Mouse (Mus musculus) embryonic facial prominence, embryonic 15.5 days (tissue): Measurements from ENCODE around the gene Gm20388. TPM values are rescaled to one million over a fixed set of nuclear protein-coding genes. Genes with fewer than 3 reads are reported as not detected.

Source experiments
- ATAC-seq: fragments of 200-750 bp; cut with Nextera tagmentation; 2 replicates; pipeline ENCODE4 v1.8.0; 2017; ENCODE audit warnings: low read depth, moderate TSS enrichment; ENCODE audit not compliant: insufficient number of reproducible peaks, low FRiP score, low TSS enrichment
- H3K27ac ChIP-seq: fragments of 300-500 bp; sonication (generic); replicated peaks from 2 replicates; pipeline ENCODE4 v1.5.1; 2015; ENCODE audit warnings: mild to moderate bottlenecking, inconsistent platforms
- H3K27me3 ChIP-seq: fragments of 300-500 bp; sonication (generic); 2 replicates; pipeline ENCODE4 v1.6.1; 2015; ENCODE audit warnings: inconsistent platforms
- H3K36me3 ChIP-seq: fragments of 300-500 bp; sonication (generic); 2 replicates; pipeline ENCODE4 v1.6.1; 2015; ENCODE audit warnings: mild to moderate bottlenecking, inconsistent platforms
- H3K4me1 ChIP-seq: fragments of 300-500 bp; sonication (generic); 2 replicates; pipeline ENCODE4 v1.6.1; 2015; ENCODE audit warnings: inconsistent platforms
- H3K4me2 ChIP-seq: fragments of 300-500 bp; sonication (generic); replicated peaks from 2 replicates; pipeline ENCODE4 v1.6.1; 2015; ENCODE audit warnings: mild to moderate bottlenecking, inconsistent platforms
- H3K4me3 ChIP-seq: fragments of 300-500 bp; sonication (generic); replicated peaks from 2 replicates; pipeline ENCODE4 v1.5.1; 2015; ENCODE audit warnings: mild to moderate bottlenecking, inconsistent platforms
- H3K9ac ChIP-seq: fragments of 300-500 bp; sonication (generic); 2 replicates; pipeline ENCODE4 v1.6.1; 2015; ENCODE audit warnings: inconsistent platforms
- H3K9me3 ChIP-seq: fragments of 300-500 bp; sonication (generic); replicated peaks from 2 replicates; pipeline ENCODE4 v1.6.1; 2016; ENCODE audit warnings: inconsistent platforms
- WGBS: fragments of 180-500 bp; shearing (Covaris S2); methylation state at CpG from one replicate; pipeline ENCODE4 v1.1.7; 2015; 5-methylcytosine and 5-hydroxymethylcytosine counted together
- polyA plus RNA-seq: library from polyadenylated mRNA; unstranded; fragments of >200 nt; fragmentation: Nextera tagmentation; extraction: Ambion mirVana; gene quantifications from 2 replicates; pipeline ENCODE4 v1.2.1, GENCODE M21; 2015

Gm20388 gene
- polyA plus RNA-seq, 1 experiment from 2014 or later = 8.0 TPM

DNA sequence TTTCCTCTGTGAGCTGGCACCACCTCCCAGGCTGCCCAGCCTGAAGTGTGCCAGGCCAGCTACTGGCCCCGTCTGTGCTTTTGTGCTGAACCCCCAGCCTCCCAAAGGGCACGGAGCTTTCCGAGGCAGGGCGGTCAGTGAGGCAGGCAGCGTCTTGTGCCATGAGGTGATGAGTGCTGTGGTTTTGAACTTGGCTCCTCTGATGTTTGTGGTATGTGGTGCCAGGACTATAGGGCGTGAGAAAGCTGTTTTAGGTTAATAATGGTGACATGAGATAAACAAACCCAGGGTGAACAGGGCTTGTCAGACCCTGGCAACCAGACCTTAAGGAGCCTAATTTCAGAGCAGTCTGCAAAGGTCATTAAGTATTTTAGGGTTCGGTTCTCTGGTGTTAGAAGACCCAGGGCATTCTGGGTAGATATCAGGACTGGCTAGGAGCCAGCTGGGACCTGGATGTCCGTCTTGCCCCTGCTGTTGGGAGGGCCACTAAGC is 4406.6 kb downstream of the Gm20388 start:
- H3K9ac ChIP-seq = no peak overlapping the region
- H3K4me3 ChIP-seq = no peak overlapping the region
- ATAC-seq = no peak
- peaks cover 42% of the 10 kb centered on the region for H3K4me1 ChIP-seq
- no peak overlapping the region for H3K27ac ChIP-seq
- WGBS = 57% methylated on average over 8 of the region's 8 CpGs
- no peaks in the 10 kb centered on the region for H3K36me3 ChIP-seq
- H3K4me2 ChIP-seq = no peak overlapping the region
- no peaks in the 10 kb centered on the region for H3K27me3 ChIP-seq
- no peaks in the 10 kb centered on the region for H3K9me3 ChIP-seq

DNA sequence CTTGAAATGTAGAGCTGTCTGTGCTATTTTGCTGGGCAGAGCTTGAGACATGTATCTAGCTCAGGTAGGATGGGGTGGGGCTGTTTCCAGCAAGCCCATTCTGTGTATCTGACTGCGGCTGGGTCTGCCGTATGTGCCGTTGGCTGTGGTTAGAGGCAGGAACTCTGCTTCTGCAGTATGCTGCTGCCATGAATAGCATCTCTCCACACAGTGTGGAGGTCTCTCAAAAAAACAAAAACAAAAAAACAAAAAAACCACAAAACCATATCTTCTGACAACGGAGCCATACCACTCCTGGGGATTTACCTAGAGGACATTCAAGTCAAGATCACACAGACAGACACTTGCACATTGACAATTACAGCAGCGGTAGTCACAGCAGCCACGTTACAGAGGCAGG is 4407.2 kb downstream of the Gm20388 start:
- WGBS = 72% methylated on average over 6 of the region's 6 CpGs
- H3K4me3 ChIP-seq = no peak overlapping the region
- no peaks in the 10 kb centered on the region for H3K9me3 ChIP-seq
- ATAC-seq = no peak
- peaks cover 42% of the 10 kb centered on the region for H3K4me1 ChIP-seq
- no peaks in the 10 kb centered on the region for H3K36me3 ChIP-seq
- H3K27ac ChIP-seq = no peak overlapping the region
- no peaks in the 10 kb centered on the region for H3K27me3 ChIP-seq
- no peak overlapping the region for H3K4me2 ChIP-seq
- no peak overlapping the region for H3K9ac ChIP-seq

DNA sequence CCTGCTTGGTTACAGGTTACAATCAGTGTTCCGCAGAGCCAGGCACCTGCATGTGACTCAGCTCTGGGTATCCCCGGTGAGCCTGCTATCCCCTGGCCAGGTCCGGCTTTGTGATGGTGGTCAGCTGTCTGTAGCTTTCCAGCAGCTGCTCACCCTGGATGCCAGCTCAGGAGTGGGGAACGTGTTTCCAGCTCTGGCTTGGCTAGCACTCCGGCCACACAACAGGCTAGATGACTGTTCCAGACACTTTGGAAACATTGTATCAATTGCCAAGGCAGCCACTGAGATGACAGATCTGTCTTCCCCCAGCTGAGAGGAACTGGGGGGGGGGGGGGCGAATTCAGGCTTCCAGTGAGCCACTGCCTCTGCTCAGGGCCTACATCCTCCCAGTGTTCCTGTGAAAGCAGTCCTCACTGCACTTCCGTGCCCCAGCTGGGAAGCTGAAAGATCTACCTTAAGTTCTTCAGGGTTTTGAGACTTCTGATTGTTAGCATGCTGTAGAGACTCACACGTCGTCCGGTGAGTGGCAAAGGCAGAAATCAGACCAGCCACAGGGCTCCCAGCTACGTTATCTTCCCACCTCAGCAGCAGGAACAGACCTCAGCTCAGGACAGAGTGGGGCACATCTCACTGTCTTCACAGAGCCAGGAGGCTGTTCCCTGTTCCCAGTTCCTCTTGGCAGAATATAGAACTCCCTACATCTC is 4408.1 kb downstream of the Gm20388 start:
- peaks cover 38% of the 10 kb centered on the region for H3K4me1 ChIP-seq
- H3K36me3 ChIP-seq = peaks cover 5% of the 10 kb centered on the region; the same call in 1 of the 2 replicates
- 71% methylated on average over 11 of the region's 11 CpGs for WGBS
- H3K4me2 ChIP-seq = no peak overlapping the region
- H3K4me3 ChIP-seq = no peak overlapping the region
- H3K9ac ChIP-seq = no peak overlapping the region
- no peak overlapping the region for H3K27ac ChIP-seq
- no peaks in the 10 kb centered on the region for H3K27me3 ChIP-seq
- ATAC-seq = no peak
- no peaks in the 10 kb centered on the region for H3K9me3 ChIP-seq

DNA sequence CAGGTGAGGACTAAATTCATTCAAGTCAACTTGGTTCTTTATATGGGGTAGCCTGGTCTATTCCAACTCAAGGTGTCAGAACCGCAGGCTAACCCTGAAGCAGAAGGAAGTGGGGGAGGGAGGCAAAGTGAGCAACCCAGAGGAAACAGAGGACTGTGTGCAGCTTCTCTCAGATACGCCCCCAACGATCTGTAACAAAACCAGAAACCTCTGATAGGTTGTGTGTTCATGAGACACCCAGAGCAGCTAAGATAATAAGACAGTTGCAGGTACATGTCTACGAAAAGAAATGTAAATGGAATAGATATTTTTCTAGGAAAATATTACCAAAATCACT is 4408.6 kb downstream of the Gm20388 start:
- Histone ChIP-seq H3K9me3 (no peaks in the 10 kb centered on the region), H3K4me1 (peaks cover 37% of the 10 kb centered on the region), H3K27ac (no peak overlapping the region), H3K4me2 (no peak overlapping the region), H3K36me3 (peaks cover 10% of the 10 kb centered on the region; the same call in 1 of the 2 replicates), H3K27me3 (no peaks in the 10 kb centered on the region), H3K4me3 (no peak overlapping the region), H3K9ac (no peak overlapping the region)
- WGBS = 90% methylated on average over 4 of the region's 4 CpGs
- no peak for ATAC-seq

DNA sequence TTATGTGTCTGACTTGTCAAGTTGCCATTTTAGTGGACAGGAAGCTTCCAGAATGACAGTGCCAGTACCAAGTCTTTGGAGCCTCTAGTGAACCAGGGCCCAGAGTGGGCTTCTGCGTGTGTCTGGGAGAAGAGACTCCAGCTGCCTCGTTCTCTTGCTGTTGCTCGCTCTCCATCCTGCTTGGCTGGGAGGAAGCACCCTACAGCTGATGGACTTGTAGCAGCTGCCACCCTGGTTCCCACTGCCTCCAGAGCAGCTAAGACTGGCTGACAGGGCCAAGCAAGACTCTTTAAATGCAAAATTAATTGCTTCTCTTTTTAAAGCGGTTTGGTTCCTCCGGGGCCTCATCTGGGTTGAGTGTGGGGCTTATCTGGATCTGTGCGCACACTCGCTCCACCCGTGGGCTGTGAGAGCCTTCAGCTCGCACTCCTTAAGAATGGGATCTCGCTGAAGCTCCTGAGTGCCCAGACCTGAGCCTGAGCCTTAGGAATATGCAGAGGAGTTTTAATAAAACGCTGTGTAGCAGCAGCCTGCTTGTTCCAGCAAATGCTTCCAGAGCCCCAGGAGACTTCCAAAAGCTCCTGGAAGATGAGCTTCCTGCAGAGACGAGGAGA is 4410.7 kb downstream of the Gm20388 start:
- ATAC-seq = no peak
- H3K27me3 ChIP-seq = no peaks in the 10 kb centered on the region
- no peaks in the 10 kb centered on the region for H3K9me3 ChIP-seq
- H3K4me1 ChIP-seq = peaks cover 28% of the 10 kb centered on the region
- H3K27ac ChIP-seq = no peak overlapping the region
- no peak overlapping the region for H3K4me2 ChIP-seq
- H3K4me3 ChIP-seq = no peak overlapping the region
- H3K9ac ChIP-seq = no peak overlapping the region
- peaks cover 25% of the 10 kb centered on the region for H3K36me3 ChIP-seq
- WGBS = 55% methylated on average over 12 of the region's 12 CpGs

DNA sequence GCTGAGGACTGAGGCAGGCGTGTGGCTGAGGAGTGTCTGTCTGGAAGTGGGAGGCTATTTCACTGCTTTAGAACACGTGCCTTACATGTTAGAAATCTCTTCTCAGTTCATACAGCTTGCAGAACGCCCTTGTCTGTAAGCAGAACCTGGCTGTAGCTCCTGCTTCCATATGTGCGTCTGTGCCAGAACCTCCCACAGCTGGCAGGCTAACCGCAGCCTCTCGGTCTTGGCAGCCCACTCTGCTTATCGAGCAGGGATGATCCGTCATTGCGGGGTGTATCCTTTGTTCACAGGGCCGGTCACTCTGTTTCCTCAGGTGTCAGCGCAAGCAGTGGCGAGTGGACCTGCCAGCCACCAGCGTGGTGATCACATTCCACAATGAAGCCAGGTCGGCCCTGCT is 4412.7 kb downstream of the Gm20388 start:
- Histone ChIP-seq H3K9me3 (no peaks in the 10 kb centered on the region), H3K4me3 (no peak overlapping the region), H3K27me3 (no peaks in the 10 kb centered on the region), H3K9ac (no peak overlapping the region), H3K4me2 (no peak overlapping the region), H3K4me1 (peaks cover 12% of the 10 kb centered on the region), H3K36me3 (peaks cover 29% of the 10 kb centered on the region), H3K27ac (no peak overlapping the region)
- 85% methylated on average over 14 of the region's 14 CpGs for WGBS
- ATAC-seq = no peak

DNA sequence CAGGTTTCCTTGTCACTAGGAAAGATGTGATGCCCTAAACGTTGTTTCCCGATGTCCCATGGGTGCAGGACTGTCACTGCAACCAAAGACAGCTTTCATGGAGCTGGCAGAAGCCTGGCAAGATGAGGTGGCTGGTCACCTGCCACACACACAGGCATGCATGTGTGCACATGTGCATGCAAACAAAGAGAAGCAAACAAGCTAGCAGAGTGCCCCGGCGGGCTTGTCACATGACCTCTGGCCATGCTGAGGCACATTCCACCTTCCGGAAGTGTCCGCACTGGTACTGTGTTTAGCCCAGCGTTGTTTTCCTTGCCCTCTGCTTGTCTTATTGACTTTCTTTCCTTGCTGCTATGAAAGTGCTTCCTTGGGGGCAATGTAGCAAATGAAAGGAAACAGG is 4417.6 kb downstream of the Gm20388 start:
- H3K36me3 ChIP-seq = peaks cover 53% of the 10 kb centered on the region
- no peak overlapping the region for H3K9ac ChIP-seq
- H3K27me3 ChIP-seq = no peaks in the 10 kb centered on the region
- 67% methylated on average over 7 of the region's 7 CpGs for WGBS
- no peaks in the 10 kb centered on the region for H3K9me3 ChIP-seq
- H3K27ac ChIP-seq = no peak overlapping the region
- H3K4me1 ChIP-seq = no peaks in the 10 kb centered on the region
- ATAC-seq = no peak
- no peak overlapping the region for H3K4me2 ChIP-seq
- H3K4me3 ChIP-seq = no peak overlapping the region

DNA sequence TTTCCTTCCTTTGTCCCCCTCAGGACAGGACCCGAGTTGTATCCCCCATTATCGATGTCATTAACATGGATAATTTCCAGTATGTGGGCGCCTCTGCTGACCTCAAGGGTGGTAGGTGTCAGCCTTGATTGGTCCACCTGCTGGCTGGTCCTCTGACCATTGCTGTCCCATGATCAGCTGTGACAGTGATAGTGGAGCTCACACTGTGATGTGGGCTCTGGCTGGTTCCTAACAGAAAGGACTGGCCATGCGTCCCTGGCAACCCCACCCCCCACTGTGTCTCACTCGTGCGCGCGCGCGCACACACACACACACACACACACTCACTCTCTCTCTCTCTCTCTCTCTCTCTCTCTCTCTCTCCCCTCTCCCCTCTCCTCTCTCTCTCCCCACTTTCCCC is 4419.0 kb downstream of the Gm20388 start:
- no peak overlapping the region for H3K4me2 ChIP-seq
- H3K27me3 ChIP-seq = no peaks in the 10 kb centered on the region
- no peaks in the 10 kb centered on the region for H3K9me3 ChIP-seq
- H3K4me3 ChIP-seq = no peak overlapping the region
- no peak for ATAC-seq
- WGBS = 85% methylated on average over 10 of the region's 10 CpGs
- no peaks in the 10 kb centered on the region for H3K4me1 ChIP-seq
- peaks cover 46% of the 10 kb centered on the region for H3K36me3 ChIP-seq
- no peak overlapping the region for H3K27ac ChIP-seq
- H3K9ac ChIP-seq = no peak overlapping the region

DNA sequence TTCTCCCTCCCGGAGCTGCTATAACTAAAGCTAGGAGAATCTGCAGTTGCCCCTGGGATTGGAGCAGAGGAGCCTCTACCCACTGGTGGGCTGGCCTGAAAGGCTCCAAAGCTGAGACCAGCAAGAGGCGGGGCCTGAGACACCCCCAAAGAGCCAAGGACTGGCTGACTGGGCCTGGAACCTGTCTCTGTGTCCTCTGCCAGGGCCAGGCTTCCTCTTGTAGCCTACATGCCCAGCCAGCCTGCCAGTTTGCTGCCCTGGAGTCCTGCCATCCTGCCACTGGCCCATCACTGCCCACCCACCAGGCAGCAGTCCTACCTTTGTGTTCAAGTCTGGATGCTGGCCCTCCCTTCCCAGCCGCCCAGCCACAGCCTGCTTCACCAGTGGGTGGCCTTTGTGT is 4419.8 kb downstream of the Gm20388 start:
- Histone ChIP-seq H3K9ac (no peak overlapping the region), H3K4me3 (no peak overlapping the region), H3K27me3 (no peaks in the 10 kb centered on the region), H3K4me2 (no peak overlapping the region), H3K27ac (no peak overlapping the region), H3K4me1 (no peaks in the 10 kb centered on the region), H3K9me3 (no peaks in the 10 kb centered on the region), H3K36me3 (peaks cover 50% of the 10 kb centered on the region)
- WGBS = 80% methylated on average over 2 of the region's 3 CpGs
- ATAC-seq = no peak

DNA sequence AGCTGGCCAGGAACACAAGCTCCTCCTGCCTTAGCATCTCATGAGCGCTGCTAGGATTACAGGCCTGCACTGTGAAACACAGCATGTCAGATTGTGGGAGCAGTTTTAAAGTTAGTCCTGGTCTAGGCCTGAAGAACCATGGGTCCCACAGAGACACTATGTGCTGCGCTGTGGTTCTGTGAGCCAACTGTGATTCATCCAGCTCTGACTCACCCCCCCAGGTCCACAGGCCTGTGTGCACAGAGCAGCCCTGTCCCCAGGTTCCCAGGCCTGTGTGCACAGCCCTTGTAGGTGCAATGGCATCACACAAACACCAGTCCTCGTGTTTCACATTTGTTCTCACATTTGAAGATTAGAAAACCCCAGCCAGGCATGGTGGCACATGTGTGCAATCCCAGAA is 4420.5 kb downstream of the Gm20388 start:
- Histone ChIP-seq H3K36me3 (peaks cover 52% of the 10 kb centered on the region), H3K27me3 (no peaks in the 10 kb centered on the region), H3K9ac (no peak overlapping the region), H3K4me1 (no peaks in the 10 kb centered on the region), H3K4me3 (no peak overlapping the region), H3K9me3 (no peaks in the 10 kb centered on the region), H3K4me2 (no peak overlapping the region), H3K27ac (no peak overlapping the region)
- WGBS = 88% methylated on average over 3 of the region's 3 CpGs
- no peak for ATAC-seq

DNA sequence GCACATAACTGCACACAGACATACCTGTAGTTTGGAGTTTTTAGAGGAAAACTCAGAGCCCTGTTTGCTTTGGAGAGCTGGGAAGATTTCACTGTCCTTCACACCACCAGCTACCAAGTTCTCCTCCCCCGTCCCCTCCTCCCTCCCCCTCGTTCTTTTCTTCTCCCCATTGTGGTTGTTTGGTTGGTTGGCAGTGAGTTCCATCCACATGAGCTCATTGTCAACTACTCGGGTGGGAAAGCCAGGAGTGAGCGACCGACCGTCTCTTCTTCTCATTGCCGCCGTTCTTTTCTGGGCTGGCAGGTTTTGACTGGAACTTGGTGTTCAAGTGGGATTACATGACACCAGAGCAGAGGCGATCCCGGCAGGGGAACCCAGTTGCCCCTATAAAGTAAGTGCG is 4421.1 kb downstream of the Gm20388 start:
- Histone ChIP-seq H3K4me1 (no peaks in the 10 kb centered on the region), H3K9ac (no peak overlapping the region), H3K4me3 (no peak overlapping the region), H3K36me3 (peaks cover 55% of the 10 kb centered on the region), H3K4me2 (no peak overlapping the region), H3K27ac (no peak overlapping the region), H3K9me3 (no peaks in the 10 kb centered on the region), H3K27me3 (no peaks in the 10 kb centered on the region)
- 68% methylated on average over 11 of the region's 11 CpGs for WGBS
- ATAC-seq = no peak

DNA sequence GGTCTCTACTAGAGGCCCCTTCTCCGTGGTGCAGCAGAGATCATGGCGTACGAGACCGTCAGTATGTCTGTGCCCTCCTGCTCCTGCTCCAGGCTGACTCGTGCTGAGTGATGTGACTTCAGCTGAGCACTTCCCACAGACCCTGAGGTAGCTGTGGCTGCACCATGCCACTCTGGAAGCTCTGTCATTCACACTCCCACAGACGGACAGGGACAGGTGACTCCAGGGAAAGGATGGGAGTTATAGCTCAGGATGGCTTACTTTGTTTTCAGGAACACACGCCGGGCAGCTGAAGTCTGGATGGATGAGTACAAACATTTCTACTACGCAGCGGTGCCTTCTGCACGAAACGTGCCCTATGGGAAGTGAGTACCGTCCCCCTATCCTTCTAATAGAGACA is 4425.7 kb downstream of the Gm20388 start:
- Histone ChIP-seq H3K4me2 (no peak overlapping the region), H3K9me3 (no peaks in the 10 kb centered on the region), H3K36me3 (peaks cover 62% of the 10 kb centered on the region), H3K9ac (no peak overlapping the region), H3K4me1 (peaks cover 3% of the 10 kb centered on the region; the same call in 1 of the 2 replicates), H3K27ac (no peak overlapping the region), H3K4me3 (no peak overlapping the region), H3K27me3 (no peaks in the 10 kb centered on the region)
- no peak for ATAC-seq
- 88% methylated on average over 13 of the region's 13 CpGs for WGBS
